Mouse (Mus musculus) heart, adult 8-10 months (tissue): ENCODE measurements around the gene Dlgap1. TPM values are rescaled to one million over a fixed set of nuclear protein-coding genes. Genes with fewer than 3 reads are reported as not detected.

Experiments used
- DNase-seq: peaks from one replicate; pipeline ENCODE4 v3.0.0; 2022; ENCODE audit warnings: low spot score
- total RNA-seq, 4 experiments: library from RNA; stranded (reverse); gene quantifications; 2 replicates each; pipeline ENCODE4 v1.2.4; 2022

Gene Dlgap1
- total RNA-seq, 4 experiments from 2014 or later = 0.49 to 1.1 (median 0.80) TPM

DNA sequence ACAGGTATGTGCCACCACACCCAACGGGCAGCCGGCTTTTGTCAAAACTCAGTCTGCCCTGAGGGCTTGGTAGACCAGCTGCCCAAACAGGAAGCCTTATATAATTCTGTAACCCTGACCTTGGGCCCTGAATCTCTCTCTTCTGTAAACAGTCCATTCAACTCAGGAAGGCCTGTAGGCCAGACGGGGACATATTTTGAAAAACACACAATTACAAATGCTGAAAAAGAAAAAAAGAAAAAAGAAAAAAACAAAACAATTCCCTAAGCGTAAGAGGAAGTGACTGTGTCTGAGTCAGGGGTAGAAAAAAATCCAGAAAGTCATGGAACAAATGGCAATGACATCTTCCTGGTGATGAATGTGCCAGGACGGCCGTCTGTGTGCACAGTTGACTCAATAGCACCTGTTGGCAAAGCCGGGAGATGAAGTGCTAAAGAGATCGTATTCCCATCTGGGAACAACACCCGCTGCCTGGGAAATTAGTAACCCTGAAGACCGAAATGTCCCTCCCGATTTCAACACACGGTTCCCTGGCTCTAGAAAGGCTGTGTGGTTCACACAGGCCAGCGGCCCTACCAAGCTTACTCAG lies 784.7 kb downstream of the Dlgap1 start:
- no peak for DNase-seq

DNA sequence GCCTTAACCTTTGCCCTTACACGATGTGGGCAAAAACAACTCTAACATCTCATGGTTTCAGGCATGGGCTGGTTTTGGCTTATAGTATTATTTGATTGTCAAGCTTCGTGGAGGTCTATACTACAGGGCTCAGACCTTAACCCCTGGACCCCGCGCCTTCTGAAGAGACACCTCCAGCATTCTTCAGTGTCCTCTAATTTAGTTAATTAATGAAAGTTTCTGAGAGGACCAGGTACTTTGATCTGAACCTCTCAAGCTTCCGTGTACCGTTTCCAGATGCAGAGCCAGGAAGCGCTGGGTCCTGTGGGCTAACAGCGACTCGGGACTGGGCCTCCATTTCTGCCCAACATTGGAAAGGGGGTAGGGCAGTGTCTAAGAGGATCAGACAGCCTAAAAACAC lies 785.2 kb downstream of the Dlgap1 start:
- DNase-seq = no peak

DNA sequence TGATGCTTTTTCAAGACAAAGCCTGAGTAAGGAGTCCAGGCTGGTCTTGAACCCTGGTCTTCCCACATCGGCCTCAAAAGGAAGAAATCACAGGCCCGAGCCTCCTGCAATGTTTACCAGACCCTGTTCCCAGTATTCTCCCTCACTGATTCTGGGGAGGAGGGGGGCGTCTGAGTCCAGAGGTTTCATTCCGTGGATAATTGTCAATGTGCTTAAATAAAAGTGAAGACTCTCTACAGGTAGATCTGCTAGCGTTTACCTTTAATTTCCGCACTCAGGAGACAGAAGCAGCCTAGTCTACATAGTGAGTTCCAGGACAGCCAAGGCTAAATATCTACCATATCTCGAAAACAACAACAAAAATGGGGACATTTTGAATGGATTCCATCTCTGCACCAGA lies 785.8 kb downstream of the Dlgap1 start:
- no peak for DNase-seq

DNA sequence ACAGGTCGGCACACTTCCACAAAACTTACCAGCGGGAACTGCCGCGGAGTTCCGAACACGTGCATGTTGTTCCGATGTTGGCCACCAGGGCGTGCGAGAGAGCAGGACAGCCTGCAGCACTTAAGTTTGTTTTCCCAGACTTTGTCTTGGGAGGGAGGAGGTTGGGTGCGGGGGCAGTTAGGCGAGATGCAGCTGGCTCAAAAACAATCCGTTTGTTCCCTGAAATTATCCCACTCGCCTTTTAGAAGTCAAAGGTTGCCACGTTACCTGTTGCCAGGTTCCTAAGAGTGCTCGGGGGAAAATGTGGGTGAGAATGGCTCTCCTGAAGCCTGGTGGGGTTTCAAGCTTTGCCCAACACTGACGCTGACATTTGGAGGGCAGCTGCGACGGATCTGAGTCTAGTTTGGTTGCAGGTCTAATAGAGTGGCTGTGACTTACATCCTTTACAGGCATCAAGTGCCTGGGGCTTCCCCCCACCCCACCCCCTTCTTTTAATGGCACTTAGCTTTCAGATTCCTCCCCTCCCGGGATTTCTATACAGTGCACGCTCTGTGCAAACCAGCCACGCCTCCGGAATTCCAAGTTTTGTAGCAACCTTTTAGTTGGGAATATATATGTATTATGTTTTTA lies 786.3 kb downstream of the Dlgap1 start:
- peak; percentile 93 for DNase-seq

DNA sequence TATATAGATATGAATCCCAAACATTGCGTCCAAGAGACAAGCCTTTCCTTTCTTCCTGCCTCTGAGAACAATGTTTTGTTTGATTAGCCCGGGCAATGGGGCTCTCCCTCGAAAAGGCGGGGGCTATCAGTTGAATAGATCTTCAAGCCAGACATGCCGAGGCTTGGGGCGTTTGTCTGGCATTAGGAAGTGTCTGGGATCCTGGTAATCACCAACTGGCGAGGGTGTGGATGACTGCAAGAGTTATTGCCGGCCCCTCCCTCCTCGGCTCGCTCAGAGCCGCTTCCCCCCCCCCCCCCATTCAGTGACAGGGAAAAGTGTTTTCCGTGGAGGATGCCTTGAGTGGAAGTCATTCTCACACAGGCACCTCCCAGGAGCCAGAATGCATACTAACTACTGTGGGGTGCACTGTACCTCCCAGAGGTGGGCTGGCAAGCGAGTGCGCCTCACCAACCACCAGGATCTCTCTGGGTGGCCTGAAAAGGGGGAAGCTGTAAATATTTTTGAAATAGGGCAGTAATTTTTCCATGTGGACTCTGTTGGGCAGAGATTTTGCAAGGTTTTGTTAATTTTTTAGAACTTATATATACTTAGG lies 786.9 kb downstream of the Dlgap1 start:
- peak; percentile 28 for DNase-seq

DNA sequence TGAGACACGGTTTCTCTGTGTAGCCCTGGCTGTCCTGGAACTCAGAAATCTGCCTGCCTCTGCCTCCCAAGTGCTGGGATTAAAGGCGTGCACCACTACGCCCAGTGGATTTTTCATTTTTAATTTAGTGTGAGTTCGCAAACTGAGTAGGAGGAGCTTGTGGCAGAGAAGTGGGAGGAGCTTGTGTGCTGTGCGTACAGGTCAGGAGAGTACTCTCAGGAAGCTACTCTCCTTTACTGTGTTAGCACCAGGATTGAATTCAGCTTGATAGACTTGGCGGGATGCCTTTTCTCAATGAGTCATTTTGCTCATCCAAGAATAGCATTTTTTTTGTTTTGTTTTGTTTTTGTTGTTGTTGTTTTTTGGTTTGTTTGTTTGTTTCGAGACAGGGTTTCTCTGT lies 793.1 kb downstream of the Dlgap1 start:
- no peak for DNase-seq

DNA sequence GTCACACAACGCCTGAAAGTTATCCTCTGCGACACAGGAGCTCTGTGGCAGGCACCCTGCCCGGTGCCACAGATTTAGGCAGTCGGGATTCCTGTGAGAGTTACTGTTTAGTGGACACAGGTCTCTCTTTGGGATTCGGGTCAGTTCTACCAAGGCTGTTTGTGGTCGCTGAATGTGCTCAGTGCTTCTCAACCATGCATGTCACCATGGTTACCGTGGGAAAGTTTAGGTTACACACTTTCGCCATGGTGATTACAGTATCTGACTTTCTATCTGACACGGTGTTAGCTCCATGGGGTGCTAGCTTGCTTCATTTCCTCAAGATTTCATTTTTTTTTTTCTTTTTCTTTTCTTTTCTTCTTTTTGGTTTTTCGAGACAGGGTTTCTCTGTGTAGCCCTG lies 793.8 kb downstream of the Dlgap1 start:
- DNase-seq = no peak

DNA sequence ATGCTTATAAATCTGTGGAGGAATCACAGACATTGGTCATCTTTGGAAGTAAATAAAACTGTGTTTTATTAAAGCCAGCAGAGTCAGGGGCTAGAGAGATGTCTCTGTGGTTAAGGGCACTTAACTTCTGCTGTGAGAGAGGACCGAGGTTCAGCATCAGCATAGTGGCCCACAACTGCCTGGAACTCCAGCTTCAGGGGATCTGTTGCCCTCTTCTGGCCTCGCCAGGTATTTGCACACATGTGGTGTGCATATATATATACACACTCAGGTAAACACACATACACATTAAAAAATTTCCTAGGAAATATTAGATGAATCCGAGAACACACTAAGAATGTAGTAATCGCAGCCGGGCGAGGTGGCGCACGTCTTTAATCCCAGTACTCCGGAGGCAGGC lies 796.5 kb downstream of the Dlgap1 start:
- no peak for DNase-seq

DNA sequence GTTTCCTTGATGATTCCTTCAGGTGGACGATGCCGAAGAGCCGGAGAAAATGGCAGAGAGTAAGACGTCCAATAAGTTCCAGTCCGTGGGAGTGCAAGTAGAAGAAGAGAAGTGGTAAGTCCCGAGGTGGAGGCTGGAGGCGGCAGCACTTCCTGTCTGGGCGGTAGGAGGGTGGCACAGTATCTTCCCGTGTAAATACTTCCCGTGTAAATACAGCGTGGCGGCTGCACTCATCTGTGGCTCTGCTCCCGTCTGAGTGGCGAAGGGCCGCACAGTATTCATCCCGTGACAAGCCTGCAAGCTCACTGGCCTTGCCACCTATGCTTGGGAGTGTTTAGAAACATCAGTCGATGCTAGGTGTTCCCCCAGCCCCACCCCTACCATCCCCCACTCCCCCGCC lies 797.1 kb downstream of the Dlgap1 start:
- DNase-seq = no peak

DNA sequence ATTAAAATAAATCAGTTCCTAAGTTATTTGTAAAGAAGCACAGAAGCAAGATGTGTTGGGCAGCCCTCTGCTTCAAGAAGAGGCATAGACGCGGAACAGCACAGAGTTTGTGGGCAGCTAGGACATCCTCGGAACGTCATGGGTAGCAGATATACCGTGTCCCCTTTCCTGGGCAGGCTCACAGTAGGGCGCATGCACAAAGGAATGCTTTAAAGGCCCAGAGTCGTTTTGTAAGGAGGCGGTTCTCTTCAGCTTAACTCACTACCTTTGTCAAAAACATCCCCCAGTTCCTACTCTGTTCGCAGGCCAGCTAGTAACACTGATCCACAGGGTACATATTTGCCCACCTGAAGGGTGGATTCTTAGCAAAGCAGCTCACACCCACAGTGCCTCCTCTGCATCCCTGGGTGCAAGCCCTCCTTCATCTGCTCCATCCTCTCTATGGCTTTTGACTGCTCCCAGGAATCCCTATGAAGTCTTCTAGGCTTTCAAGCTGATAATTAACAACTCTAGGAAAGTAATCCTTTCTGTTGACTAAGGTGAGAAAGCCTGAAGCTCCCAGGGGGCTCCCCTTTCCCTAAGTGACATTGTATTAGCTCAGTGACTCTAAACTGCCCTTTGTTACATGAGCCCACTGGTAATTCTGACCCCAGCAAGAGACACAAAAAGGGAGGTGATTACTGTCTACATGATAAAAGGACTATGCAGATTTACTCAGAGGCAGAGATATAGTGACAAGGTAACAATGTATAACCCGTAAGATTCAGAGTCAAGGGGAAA lies 803.4 kb downstream of the Dlgap1 start:
- DNase-seq = no peak

DNA sequence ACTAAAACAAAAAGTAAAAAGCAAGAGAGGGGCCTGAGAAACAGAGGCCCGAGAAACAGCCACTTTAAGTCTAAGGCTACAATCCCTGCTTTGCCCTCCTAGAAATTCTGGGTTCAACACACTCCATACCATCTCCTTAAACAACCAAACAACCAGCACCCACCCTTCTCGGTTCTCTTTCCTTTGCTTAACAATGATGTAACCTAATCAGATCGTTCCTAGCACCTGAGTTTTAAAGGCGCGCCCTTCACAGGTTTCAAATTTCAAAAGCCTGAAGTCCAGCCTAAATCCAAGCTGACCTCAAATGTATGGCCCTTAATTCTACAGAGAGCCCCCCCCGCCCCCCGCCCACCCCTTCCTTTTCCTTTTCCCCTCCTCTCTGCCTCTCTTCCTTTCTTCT lies 810.9 kb downstream of the Dlgap1 start:
- no peak for DNase-seq

DNA sequence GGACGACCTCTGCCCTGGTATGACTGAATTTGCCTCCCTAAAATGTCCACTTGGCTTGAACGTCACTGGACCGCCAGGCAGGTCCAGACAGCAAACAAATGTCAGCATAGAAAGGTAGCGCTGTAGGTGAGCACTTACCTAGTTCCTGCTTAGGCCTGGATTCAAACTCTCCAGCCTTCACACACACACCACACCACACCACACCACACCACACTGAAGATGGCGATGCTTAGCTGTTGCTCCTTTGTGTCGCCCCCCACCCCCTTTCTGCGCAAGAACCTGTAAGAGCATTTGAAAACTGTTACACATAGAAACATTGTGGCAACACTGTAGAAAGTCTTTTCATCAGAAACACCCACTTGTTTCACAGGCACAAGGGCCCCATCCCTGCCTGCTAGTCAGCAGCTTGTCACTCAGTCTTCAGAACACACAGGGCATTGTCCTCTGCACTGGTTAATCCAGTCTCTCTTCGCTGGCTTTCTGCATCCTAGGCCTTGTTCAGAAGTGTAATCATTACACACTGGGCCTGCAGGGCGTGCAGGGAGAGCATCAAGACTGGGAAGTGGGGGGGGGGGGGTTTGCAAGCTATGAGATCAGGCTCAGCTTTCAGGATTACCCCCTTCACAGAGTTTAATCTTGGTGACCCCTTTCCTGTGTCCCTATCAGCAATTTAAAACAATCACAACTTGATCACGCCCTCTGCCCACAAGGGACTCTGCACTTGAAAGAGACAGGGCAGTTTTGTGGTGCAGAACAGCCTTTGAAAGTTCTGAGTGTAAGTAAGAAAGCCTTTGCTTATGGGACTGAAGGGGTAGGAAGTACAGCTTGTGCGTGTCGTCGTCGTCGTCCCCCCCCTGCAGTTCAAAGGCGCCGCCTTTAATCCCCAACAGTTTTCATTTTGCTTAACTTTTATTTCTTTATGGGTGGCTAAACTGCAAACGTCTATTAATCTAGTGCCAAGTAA lies 812.1 kb downstream of the Dlgap1 start:
- DNase-seq = no peak

DNA sequence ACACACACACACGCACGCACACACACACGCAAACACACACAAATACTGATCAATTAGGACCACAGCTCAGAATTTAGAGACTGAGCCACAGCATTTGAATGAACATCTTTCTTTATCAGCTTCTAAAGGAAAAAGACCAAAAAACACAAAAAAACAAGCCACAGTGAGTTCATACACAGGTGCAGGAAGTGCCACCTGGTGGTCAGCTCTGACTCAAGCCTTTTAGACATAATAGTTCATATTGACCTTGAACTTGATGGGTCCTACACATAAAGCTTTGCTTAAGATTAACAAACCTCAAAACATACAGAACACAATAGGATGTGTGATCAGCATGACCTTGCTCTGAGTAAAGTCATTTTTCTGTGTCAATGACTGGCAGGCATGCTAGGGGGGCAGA lies 814.4 kb downstream of the Dlgap1 start:
- no peak for DNase-seq

DNA sequence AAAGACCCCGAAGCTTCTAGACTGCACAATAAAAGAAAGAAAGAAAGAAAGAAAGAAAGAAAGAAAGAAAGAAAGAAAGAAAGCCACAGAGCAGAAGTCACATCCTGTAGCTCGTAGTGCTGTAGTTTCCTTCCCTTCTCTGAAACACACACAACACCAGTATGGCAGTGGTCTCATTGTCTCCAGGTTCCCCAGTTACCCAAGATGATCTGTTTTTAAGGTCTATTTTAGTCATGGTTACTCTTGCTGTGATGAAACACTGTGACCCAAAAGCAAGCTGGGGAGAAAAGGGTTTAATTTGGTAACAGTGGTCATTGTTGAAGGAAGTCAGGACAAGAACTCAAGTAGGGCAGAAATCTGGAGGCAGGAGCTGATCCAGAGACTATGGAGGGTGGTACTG lies 818.5 kb downstream of the Dlgap1 start:
- DNase-seq = no peak

DNA sequence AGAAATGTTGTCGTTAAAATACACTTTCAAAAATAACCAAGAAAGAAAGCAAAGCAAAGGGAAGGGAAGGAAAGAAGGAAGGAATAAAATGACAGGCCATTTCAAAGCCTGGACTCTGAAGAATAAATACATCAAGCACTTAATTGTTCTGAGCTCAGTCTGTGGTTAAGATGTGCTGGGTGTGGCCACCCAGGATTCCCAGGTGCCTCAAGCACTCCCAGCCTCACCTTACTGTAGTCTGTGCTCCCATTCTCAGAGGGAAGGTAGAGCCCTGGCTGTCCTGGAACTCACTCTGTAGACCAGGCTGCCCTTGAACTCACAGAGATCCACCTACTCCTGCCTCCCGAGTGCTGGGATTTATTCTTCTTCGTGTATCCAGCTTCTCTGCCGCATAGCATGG lies 821.9 kb downstream of the Dlgap1 start:
- no peak for DNase-seq

DNA sequence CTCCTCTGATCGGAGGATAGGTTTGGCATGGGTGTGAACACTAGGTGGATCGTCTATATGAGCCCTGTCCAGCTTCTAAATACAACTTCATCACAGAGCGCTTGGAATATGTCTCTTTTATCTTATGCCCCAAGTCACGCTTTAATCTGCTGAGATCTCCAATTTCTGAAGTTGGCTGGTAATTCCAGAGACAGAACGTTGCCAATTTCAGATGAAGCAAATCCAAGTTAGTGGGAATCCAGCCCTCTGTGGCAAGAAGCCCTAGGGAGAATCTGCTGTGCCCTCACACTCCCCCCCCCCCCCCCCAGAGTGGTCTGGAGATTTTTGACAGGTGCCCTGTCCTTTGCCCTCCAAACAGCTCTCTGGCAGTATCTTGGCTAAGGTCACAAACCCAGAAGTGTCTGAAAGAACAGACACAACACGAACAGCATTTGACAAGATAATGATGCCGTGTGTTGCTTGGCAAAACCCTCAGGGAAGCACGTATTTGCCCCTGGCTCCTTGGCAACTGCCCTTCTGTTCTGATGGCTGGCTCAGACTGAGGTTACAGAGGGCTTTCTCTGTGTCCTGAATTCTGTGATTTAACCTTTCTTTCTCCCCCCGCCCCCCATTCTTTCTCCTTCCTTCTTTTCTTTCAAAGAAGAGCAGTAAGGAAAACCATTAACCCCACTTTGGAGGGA lies 822.9 kb downstream of the Dlgap1 start:
- no peak for DNase-seq

DNA sequence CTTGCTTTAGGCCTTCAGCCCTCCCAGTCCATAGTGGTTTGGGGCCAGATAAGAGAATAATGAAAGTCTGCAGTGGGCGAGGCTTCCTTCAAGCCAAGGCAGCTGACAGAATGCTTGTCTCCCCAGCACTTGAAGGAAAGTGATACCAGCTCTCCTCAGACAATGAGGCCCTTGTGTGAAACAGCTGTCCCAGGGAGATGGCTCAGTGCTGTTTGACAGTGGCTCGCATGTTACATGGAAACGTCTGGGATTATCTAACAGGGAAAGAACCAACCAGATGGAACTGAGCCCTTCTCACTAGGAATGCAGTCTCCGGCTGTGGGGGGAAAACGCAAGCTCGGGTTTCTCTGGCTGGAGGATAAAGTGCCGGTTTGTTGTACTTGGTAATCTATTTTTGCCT lies 825.4 kb downstream of the Dlgap1 start:
- DNase-seq = peak; percentile 25

DNA sequence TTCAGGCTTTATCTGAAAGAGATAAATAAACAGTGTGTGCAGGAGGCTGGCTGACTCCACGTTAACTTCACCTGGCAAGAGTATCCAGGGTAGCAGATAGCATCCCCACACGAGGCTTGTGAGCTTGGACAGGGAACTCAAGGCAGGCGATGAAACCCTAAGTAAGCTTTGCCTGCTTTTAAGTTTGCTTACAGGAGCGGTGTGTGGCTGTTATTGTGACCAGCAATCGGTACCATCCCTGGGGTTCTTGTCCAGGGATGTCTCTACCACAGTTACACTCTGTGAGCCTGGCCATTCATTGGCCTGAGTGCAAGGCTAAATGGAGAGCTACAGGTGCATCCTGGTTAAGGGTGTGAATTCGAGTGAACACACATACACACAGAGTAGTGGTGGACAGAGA lies 825.8 kb downstream of the Dlgap1 start:
- DNase-seq = no peak

DNA sequence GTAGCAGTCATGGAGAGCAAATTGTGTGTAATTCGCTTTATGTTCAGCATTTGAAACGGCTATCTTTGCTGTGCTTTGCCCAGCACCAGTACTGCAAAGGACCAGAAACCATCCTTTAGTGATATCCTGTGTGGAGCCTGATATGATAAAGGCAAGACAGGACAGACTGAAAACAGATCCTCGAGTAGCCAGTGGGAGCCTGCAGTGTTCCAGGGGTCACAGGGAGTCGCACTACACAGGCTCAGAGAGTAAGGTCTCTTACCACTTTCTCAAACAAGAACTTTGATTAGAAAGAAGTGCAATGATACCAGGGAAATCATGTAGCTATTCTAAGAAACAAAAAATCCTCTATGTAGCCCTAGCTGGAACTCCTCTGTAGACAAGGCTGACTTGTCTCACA lies 826.3 kb downstream of the Dlgap1 start:
- no peak for DNase-seq

DNA sequence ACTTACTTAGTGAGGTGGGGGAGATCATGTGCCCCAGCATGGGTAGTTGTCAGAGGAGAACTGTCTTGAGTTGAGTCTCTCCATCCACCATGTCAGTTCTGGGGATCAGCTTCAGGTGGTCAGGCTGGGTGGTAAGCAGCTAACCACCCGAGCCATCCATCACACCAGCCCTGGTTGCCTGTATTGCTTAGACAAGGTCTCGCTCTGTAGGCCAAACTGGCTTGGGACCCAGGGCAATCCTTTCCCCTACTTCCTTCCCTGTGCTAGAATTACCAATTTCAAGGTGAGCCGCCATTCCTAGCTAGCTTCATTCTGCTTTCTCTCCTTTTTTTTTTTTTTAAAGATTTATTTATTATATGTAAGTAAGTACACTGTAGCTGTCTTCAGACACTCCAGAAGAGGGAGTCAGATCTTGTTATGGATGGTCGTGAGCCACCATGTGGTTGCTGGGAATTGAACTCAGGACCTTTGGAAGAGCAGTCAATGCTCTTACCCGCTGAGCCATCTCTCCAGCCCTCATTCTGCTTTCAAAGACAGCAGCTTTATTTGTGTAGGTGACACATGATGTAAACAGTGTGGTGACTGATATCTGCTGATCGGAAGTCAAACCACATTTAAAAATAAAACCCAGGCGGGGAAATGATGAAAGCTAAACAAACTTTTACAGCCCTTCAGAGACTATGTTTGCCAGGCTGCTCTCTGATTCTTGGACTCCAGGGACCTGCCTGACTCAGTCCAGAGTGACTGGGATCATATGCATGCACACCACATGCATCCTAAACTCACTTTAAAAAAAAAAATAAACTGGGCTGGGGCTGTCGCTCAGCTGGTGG lies 828.3 kb downstream of the Dlgap1 start:
- no peak for DNase-seq
